Mouse (Mus musculus): ENCODE results near the gene Piwil1.

- no peak for TF ChIP-seq EP300 (optimal IDR thresholded peaks at IDR 0.05)
- no peak for TF ChIP-seq CTCF (IDR thresholded peaks at IDR 0.05; ENCODE audit: low read depth)
Observed at GRCm38 (mm10) chr5:128707271-128707670, 4.9 kb downstream of the Piwil1 start.
